Mouse (Mus musculus) A20 (cell line): ENCODE measurements at regions not wholly inside any gene's neighbourhood (a gene's known extent, or its start where the extent isn't known, plus 50 kb on each side); places are given as distances from the start of the nearest gene placed in this dataset.

Experiments used
- DNase-seq: peaks from one replicate; pipeline ENCODE4 v3.0.0-alpha.2; 2011; ENCODE audit warnings: low read depth, low spot score

GRCm38 (mm10) chr7:67429008-67429873 lies 56.6 kb upstream of the Mef2a start:
- DNase-seq: peak; percentile 92

GRCm38 (mm10) chr7:67428388-67428787 lies 55.7 kb upstream of the Mef2a start:
- DNase-seq: peak; percentile 51

GRCm38 (mm10) chr7:67426076-67426475 lies 53.4 kb upstream of the Mef2a start:
- no peak for DNase-seq

GRCm38 (mm10) chr7:67425581-67425980 lies 52.9 kb upstream of the Mef2a start:
- DNase-seq: no peak

- no peak for DNase-seq
Observed at GRCm38 (mm10) chr7:67424810-67425485, 52.3 kb upstream of the Mef2a start.
